Mouse (Mus musculus) liver, embryonic 13.5 days (tissue): ENCODE results near the gene Gorasp1. TPM values are rescaled to one million over a fixed set of nuclear protein-coding genes. Genes with fewer than 3 reads are reported as not detected.
A peak's percentile ranks its signal among the peaks of the same experiment; 100 is the strongest.

Source experiments
- ATAC-seq: fragments of 200-750 bp; cut with Nextera tagmentation; 2 replicates; pipeline ENCODE4 v1.8.0; 2017; ENCODE audit warnings: low read depth, mild to moderate bottlenecking, moderate number of reproducible peaks, moderate library complexity
- DNase-seq: peaks from one replicate; pipeline ENCODE4 v3.0.0; 2022
- H3K27ac ChIP-seq: fragments of 300-500 bp; sonication (generic); 2 replicates; pipeline ENCODE4 v1.5.1; 2015; ENCODE audit warnings: moderate library complexity, mild to moderate bottlenecking, inconsistent platforms
- H3K27me3 ChIP-seq: fragments of 300-500 bp; sonication (generic); 2 replicates; pipeline ENCODE4 v1.6.1; 2015; ENCODE audit warnings: mild to moderate bottlenecking, inconsistent platforms
- H3K36me3 ChIP-seq: fragments of 300-500 bp; sonication (generic); 2 replicates; pipeline ENCODE4 v1.6.1; 2015; ENCODE audit warnings: mild to moderate bottlenecking, inconsistent platforms
- H3K4me1 ChIP-seq: fragments of 300-500 bp; sonication (generic); replicated peaks from 2 replicates; pipeline ENCODE4 v1.6.1; 2015; ENCODE audit warnings: inconsistent platforms
- H3K4me2 ChIP-seq: fragments of 300-500 bp; sonication (generic); 2 replicates; pipeline ENCODE4 v1.6.1; 2015; ENCODE audit warnings: inconsistent platforms, mild to moderate bottlenecking, moderate library complexity
- H3K4me3 ChIP-seq: fragments of 300-500 bp; sonication (generic); replicated peaks from 2 replicates; pipeline ENCODE4 v1.5.1; 2015; ENCODE audit warnings: mild to moderate bottlenecking, inconsistent platforms
- H3K9ac ChIP-seq: fragments of 300-500 bp; sonication (generic); 2 replicates; pipeline ENCODE4 v1.6.1; 2015; ENCODE audit warnings: mild to moderate bottlenecking, inconsistent platforms
- H3K9me3 ChIP-seq: fragments of 300-500 bp; sonication (generic); replicated peaks from 2 replicates; pipeline ENCODE4 v1.6.1; 2016; ENCODE audit warnings: inconsistent platforms
- WGBS: fragments of 180-500 bp; shearing (Covaris S2); methylation state at CpG from one replicate; pipeline ENCODE4 v1.1.7; 2015; ENCODE audit not compliant: insufficient replicate concordance; 5-methylcytosine and 5-hydroxymethylcytosine counted together
- polyA plus RNA-seq: library from polyadenylated mRNA; unstranded; fragments of >200 nt; fragmentation: Nextera tagmentation; extraction: Ambion mirVana; gene quantifications from 2 replicates; pipeline ENCODE4 v1.2.1, GENCODE M21; 2015

Gorasp1 gene
- polyA plus RNA-seq, 1 experiment from 2014 or later, result 10.4 TPM

- 53% methylated on average over 4 of the region's 4 CpGs for WGBS
- Histone ChIP-seq H3K9ac (no peak overlapping the region), H3K27ac (no peak overlapping the region), H3K9me3 (no peaks in the 10 kb centered on the region), H3K27me3 (no peaks in the 10 kb centered on the region), H3K4me3 (no peak overlapping the region), H3K36me3 (peaks cover 88% of the 10 kb centered on the region), H3K4me2 (no peak overlapping the region), H3K4me1 (peaks cover 4% of the 10 kb centered on the region; the same call in 1 of the 2 replicates)
- DNase-seq (no peak), ATAC-seq (peak; percentile 28; the same call in 1 of the 2 replicates)
These were observed 13.9 kb downstream of the Gorasp1 start for GRCm38 (mm10) chr9:119923462-119923861.

- WGBS, result 76% methylated on average over 1 of the region's 1 CpGs
These were observed 17.5 kb downstream of the Gorasp1 start for GRCm38 (mm10) chr9:119919858-119920257.

DNA sequence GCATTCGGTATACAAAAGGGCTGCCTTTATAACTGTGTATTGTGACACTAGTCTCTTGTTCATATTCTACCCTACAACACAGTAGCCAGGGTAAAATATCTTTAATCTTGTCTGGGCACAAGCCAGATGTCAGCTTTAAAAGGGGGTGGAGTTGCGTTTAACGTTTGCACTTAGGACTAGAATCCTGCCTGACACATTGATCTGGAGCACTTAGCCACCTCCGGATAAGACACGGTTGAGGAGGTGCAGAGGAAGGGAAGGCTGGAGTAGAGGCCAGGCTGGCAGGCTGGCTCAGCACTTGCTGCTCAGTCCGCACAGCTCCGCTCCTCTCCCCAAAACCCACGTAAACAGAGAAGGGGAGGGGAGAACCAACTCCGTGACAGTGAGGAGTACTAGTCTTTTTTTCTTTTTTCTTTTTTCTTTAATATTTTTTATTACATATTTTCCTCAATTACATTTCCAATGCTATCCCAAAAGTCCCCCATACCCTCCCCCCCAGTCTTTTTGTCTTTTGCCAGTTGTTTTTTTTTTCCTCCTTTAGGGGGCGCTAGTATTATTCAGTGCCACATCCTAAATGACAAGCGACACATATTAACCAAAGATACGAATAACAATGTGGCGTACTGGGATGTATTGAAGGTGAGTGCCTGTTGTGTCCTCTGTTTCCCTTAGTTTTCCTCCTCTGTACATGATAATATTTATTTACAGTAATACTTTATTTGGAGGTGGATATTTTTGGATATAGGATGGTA, 24.1 kb downstream of the Gorasp1 start:
- H3K9ac ChIP-seq, result no peak overlapping the region
- H3K36me3 ChIP-seq, result peaks cover 89% of the 10 kb centered on the region
- H3K4me2 ChIP-seq, result no peak overlapping the region
- ATAC-seq (no peak), DNase-seq (no peak)
- 75% methylated on average over 13 of the region's 13 CpGs for WGBS
- no peak overlapping the region for H3K4me3 ChIP-seq
- H3K4me1 ChIP-seq, result no peaks in the 10 kb centered on the region
- no peaks in the 10 kb centered on the region for H3K27me3 ChIP-seq
- H3K9me3 ChIP-seq, result no peaks in the 10 kb centered on the region
- no peak overlapping the region for H3K27ac ChIP-seq

More at GRCm38 (mm10) chr9:119919858-119920257, 17.5 kb downstream of the Gorasp1 start:
- no peak for DNase-seq
- H3K27me3 ChIP-seq, result no peaks in the 10 kb centered on the region
- no peak overlapping the region for H3K9ac ChIP-seq
- no peak overlapping the region for H3K27ac ChIP-seq
- ATAC-seq, result no peak
- H3K4me2 ChIP-seq, result no peak overlapping the region
- peaks cover 81% of the 10 kb centered on the region for H3K36me3 ChIP-seq
- H3K9me3 ChIP-seq, result no peaks in the 10 kb centered on the region
- no peak overlapping the region for H3K4me3 ChIP-seq
- no peaks in the 10 kb centered on the region for H3K4me1 ChIP-seq

- H3K36me3 ChIP-seq, result peaks cover 95% of the 10 kb centered on the region
- H3K4me3 ChIP-seq, result no peak overlapping the region
- H3K9ac ChIP-seq, result no peak overlapping the region
- no peak overlapping the region for H3K4me2 ChIP-seq
- no peaks in the 10 kb centered on the region for H3K27me3 ChIP-seq
- H3K27ac ChIP-seq, result no peak overlapping the region
- ATAC-seq (no peak), DNase-seq (no peak)
- H3K9me3 ChIP-seq, result no peaks in the 10 kb centered on the region
- WGBS, result 87% methylated on average over 3 of the region's 3 CpGs
- H3K4me1 ChIP-seq, result no peaks in the 10 kb centered on the region
These were observed 27.4 kb downstream of the Gorasp1 start for GRCm38 (mm10) chr9:119909931-119910330.

DNA sequence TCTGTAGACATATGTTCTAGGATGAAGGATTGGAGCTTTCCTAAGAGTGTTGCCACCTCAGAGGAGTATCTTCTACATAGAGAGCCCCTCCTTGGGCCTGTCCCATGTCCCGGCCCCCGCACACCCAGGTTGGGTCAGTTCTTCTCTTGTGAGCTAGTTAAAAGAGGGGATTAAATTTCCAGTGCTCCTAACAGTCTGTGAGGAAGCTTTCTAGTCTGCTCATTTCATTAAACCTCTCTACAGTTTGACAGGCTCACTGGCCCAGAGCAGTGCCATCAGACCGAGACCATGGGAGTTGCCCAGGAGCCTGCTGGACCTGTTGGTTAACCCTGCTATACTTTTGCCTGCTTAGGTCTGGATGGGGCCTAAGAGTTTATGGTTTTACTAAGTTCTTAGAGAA, 28.7 kb downstream of the Gorasp1 start:
- Histone ChIP-seq H3K4me1 (no peaks in the 10 kb centered on the region), H3K36me3 (peaks cover 95% of the 10 kb centered on the region), H3K9me3 (no peaks in the 10 kb centered on the region), H3K27me3 (no peaks in the 10 kb centered on the region), H3K9ac (no peak overlapping the region), H3K27ac (no peak overlapping the region), H3K4me3 (no peak overlapping the region), H3K4me2 (no peak overlapping the region)
- DNase-seq (no peak), ATAC-seq (no peak)
- WGBS, result 91% methylated on average over 3 of the region's 3 CpGs

- H3K4me2 ChIP-seq, result no peak overlapping the region
- no peak overlapping the region for H3K9ac ChIP-seq
- DNase-seq (no peak), ATAC-seq (no peak)
- peaks cover 47% of the 10 kb centered on the region for H3K36me3 ChIP-seq
- no peak overlapping the region for H3K27ac ChIP-seq
- H3K4me1 ChIP-seq, result no peaks in the 10 kb centered on the region
- no peaks in the 10 kb centered on the region for H3K9me3 ChIP-seq
- H3K4me3 ChIP-seq, result no peak overlapping the region
- 72% methylated on average over 12 of the region's 12 CpGs for WGBS
- no peaks in the 10 kb centered on the region for H3K27me3 ChIP-seq
These were observed 34.8 kb downstream of the Gorasp1 start for GRCm38 (mm10) chr9:119902410-119903151.

- DNase-seq (no peak), ATAC-seq (no peak)
- WGBS, result 79% methylated on average over 2 of the region's 2 CpGs
- H3K4me3 ChIP-seq, result no peak overlapping the region
- H3K4me2 ChIP-seq, result no peak overlapping the region
- H3K9me3 ChIP-seq, result no peaks in the 10 kb centered on the region
- H3K9ac ChIP-seq, result no peak overlapping the region
- H3K27me3 ChIP-seq, result no peaks in the 10 kb centered on the region
- H3K4me1 ChIP-seq, result peaks cover 20% of the 10 kb centered on the region
- no peak overlapping the region for H3K27ac ChIP-seq
- H3K36me3 ChIP-seq, result peaks cover 19% of the 10 kb centered on the region
These were observed 37.9 kb downstream of the Gorasp1 start for GRCm38 (mm10) chr9:119899446-119899845.

DNA sequence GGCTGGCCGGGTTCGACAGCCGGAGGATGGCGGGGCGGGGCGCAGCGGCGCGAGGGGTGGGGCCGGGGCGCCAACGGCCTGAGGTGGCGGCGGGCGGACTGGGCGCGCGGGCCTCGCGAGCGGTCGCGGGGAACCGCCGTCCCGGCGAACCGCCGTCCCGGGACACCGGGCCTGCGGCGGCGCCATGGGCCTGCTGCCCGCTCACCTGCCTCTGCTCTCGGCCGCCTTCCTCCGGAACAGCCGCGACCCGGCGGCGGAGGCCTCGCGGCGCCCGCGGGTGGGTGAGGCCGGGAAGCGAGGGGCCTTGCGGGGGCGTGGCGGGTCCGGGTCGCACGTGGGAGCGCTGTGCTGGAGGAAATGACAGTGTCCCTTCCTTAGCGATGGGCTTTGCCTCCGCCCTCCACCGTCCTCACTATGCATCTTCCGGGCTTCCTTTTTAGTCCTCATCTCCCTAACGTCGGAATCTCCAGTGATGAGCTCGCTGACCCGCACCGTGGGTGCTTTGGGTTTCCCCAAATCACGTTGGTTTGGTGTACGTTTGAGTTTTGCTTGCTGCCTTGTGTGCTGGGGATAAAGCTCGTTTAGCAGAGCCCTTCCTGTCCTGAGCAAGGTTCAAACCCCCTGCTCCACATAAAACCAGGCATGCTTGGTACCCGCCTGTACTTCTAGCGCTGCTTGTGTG, 42.2 kb downstream of the Gorasp1 start:
- DNase-seq (no peak), ATAC-seq (peak; percentile 83)
- H3K9ac ChIP-seq, result peak overlapping the region; percentile 91
- no peaks in the 10 kb centered on the region for H3K27me3 ChIP-seq
- H3K4me1 ChIP-seq, result peaks cover 32% of the 10 kb centered on the region
- H3K9me3 ChIP-seq, result no peaks in the 10 kb centered on the region
- H3K4me3 ChIP-seq, result peak overlapping the region; percentile 97
- WGBS, result under 1% methylated on average over 68 of the region's 71 CpGs
- peak overlapping the region; percentile 79 for H3K27ac ChIP-seq
- peak overlapping the region; percentile 92 for H3K4me2 ChIP-seq
- no peaks in the 10 kb centered on the region for H3K36me3 ChIP-seq

GRCm38 (mm10) chr9:119894339-119895009, 42.9 kb downstream of the Gorasp1 start, which contains the start of gene Wdr48:
Gene Wdr48, plus strand, starts transcription at chr9:119894878.
- WGBS, result 3% methylated on average over 34 of the region's 34 CpGs
- Histone ChIP-seq H3K36me3 (no peaks in the 10 kb centered on the region), H3K4me1 (peaks cover 32% of the 10 kb centered on the region), H3K27ac (peak within 1 kb of the TSS; percentile 79), H3K4me3 (peak within 1 kb of the TSS; percentile 97), H3K4me2 (peak within 1 kb of the TSS; percentile 92), H3K27me3 (no peaks in the 10 kb centered on the region), H3K9me3 (no peaks in the 10 kb centered on the region), H3K9ac (peak within 1 kb of the TSS; percentile 91)
- peak; percentile 96 for DNase-seq
- ATAC-seq, result peak; percentile 99

DNA sequence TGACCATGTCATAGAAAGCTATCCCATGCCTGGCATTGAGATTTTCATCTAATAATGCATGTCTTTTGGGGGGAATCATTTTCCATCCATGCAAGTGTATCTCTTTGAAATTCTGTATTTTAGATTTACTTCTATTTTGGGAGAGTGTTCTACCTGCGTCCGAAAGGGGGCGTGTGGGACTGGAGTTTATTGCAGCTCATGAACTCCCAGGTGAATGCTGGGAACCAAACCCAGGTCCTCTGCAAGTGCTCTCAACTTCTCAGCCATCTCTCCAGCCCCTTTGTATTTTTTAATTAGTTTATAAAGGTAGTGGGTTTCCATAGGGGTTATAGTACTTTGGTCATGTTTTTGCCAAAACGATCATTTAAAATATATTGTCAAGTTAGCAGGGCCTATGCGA, 43.5 kb downstream of the Gorasp1 start:
- peak overlapping the region; percentile 72; the same call in 1 of the 2 replicates for H3K9ac ChIP-seq

DNA sequence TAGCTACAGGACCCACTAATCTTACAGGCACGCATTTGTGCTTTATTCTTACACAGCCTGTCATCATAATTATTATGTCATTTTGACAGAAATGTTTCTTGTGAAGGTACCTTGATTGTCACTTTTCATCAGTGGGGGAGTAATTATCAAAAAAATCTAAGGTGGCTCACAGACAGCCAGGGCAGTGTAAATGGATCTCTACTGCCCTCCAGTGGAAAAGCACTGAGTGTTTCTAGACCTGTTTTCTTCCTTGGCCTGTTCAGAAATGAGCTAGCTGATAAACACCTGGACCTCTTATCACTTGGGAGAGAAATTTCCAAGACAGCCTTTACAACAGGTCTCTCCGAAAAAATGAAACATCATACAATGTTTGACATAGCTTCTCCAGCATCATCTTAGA, 46.7 kb downstream of the Gorasp1 start:
- 44% methylated on average over 2 of the region's 2 CpGs for WGBS
- Histone ChIP-seq H3K4me2 (no peak overlapping the region), H3K36me3 (no peaks in the 10 kb centered on the region), H3K9me3 (no peaks in the 10 kb centered on the region), H3K4me3 (no peak overlapping the region), H3K4me1 (peaks cover 19% of the 10 kb centered on the region), H3K9ac (no peak overlapping the region), H3K27ac (no peak overlapping the region), H3K27me3 (no peaks in the 10 kb centered on the region)
- ATAC-seq, result no peak
- DNase-seq, result peak; percentile 8

More for the DNA sequence above, 43.5 kb downstream of the Gorasp1 start:
- DNase-seq (no peak), ATAC-seq (no peak)
- Histone ChIP-seq H3K27me3 (no peaks in the 10 kb centered on the region), H3K4me2 (peak overlapping the region; percentile 92), H3K27ac (no peak overlapping the region), H3K4me1 (peaks cover 32% of the 10 kb centered on the region), H3K9me3 (no peaks in the 10 kb centered on the region), H3K36me3 (no peaks in the 10 kb centered on the region), H3K4me3 (peak overlapping the region; percentile 97; the same call in 1 of the 2 replicates)
- 83% methylated on average over 5 of the region's 5 CpGs for WGBS
